Mouse (Mus musculus): ENCODE results near the gene Mmp2. TPM values are rescaled to one million over a fixed set of nuclear protein-coding genes. Genes with fewer than 3 reads are reported as not detected.

Gene Mmp2
- total RNA-seq, 2 experiments from 2014 or later = 27.3 to 39.8 TPM

DNA sequence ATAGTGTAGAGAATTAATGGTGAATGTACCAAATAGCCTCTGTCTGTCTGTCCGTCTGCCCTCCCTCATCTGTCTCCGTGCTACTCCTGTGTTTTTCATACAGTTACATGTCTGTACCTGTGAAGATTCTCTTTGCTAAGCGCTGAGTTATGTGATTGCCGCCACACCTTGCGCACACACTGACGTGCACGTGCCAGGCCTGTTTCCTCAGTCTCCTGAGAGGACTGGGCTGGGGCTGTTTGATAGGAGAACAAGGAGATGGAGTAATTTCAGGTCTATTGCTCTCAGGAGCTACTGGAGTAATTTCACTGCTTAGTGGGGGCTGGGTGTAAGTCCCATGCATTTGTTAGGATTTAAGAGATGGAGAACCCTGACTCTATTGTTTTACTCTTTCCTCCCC is 68.0 kb downstream of the Mmp2 start:
- no peak for DNase-seq

DNA sequence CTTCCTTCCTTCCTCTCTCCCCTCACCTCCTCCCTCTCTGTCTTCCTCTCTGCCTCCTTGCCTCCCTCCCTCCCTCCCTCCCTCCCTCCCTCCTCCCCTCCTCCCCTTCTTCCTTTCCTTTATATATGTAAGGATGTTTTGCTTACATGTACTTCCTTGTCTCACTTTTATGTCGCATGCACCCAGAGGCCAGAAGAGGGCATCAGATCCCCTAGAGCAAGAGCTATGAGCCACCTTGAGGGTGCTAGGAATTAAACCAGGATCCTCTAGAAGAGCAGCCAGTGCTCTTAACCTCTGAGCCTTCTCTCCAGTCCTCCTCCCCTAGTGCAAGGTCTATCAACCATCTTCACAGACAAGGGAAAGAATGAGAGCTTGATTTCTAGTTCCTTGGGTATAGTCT is 69.0 kb downstream of the Mmp2 start:
- no peak for DNase-seq

DNA sequence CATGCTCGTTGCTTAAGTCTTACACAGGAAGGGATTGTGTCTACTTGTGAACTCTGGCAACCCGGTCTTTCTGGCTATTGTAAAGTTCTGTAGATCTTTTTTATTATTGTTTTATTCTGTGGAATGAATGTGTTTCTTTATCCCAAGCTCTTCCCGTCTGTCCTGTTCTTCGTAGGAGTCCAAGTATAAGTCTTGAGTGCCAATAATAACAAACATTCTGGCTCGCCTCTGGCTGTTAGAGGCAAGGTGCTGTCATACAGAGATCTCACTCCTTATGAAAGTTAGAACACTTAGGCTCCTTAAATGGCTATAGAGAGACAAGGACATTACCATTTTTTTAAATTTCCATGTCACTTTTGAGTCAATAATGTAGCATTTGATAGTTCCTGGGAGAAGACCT is 69.5 kb downstream of the Mmp2 start:
- DNase-seq = no peak

DNA sequence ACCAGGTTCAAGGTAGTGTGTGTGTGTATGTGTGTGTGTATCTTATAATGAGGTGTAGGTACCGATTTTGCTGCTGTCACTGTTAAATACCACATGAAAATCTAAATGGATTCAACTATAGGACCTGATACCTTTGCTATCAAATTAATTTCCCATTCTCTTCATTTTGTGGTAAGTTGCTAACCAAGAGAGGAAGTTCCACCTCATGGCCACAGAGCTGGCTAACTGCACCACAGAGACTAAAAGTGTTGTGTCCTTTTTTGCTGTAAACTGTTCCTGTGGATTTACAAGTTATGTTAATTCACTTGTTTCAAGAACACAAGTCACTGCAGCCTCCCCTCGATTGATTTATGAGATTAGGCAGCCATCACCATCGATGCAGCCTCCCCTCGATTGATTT is 70.7 kb downstream of the Mmp2 start:
- no peak for DNase-seq

DNA sequence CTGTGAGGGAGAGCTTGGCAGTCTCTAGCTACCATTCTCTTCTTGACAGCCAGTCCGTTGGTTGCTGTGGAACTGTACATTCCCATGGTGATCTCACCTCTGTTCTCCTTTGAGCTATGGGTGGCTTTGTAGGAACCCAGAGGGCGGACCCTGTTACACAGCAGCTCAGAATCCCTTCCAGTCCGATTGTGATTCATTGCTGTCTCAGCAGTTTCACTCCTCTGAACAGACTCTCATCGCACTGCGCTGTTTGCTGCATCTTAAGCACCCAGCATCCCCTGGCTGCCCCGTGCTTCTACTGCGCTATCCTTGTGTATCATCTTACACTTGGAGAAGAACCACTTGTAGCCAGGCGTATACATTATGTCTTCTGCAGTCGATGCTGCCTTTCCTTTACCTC is 72.5 kb downstream of the Mmp2 start:
- no peak for DNase-seq

DNA sequence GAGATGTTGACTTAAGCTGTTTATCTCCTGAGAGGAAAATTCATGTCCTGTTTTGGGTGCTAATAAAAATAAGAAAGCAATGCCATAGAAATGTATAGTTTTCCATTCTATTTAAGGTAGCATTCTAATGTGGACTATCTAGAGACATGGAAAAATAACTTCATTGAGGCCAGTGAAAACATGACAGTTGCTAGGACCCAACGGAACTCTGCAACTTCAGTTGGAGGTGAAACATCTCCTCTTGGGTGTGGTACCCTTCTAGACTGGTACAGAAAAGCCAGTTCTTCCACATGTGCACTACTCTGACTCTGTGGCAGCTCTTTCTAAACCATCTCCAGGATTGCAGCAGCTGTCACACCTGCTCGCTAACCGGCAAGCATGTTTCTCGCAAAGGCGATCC is 74.0 kb downstream of the Mmp2 start, which contains the start of gene Capns2:
TSS of gene Capns2 (plus strand) at position 301 of the 400 bp plus-strand sequence.
- DNase-seq = no peak

DNA sequence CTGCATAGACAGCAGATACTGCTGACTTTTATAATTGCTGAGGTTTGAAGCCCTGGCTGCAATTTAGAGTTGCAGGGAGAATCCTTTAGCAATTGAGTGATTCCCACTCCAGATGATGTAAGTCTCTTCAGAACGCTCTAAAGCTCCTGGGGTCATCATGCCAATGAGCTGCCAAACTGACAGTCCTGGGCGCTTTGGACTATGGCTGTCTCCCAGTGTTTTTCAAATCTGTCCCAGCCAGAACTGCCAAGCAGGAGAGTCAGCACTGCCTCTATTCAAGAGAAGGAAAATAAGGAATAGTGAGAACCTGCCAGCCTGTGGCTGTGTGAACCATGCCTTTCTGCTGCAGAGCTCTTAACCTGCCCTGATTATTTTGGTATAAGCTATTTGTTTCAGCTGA is 75.9 kb downstream of the Mmp2 start:
- DNase-seq = no peak

Other genes with a start within 250 kb of the Mmp2 start
- gene Irx6, start 153.0 kb upstream of the Mmp2 start, total RNA-seq (2021) = not detected
- 10 to 100 TPM in 1 of 2 experiments, 1 to 10 TPM in 1; 2.7 to 24.5 TPM for gene Lpcat2, start 28.0 kb downstream of the Mmp2 start, total RNA-seq (2021)
- 1 to 10 TPM in 1 of 2 experiments, not detected in 1; 3.5 TPM for gene Capns2, start 74.1 kb downstream of the Mmp2 start, total RNA-seq (2021)
- gene Slc6a2, start 132.8 kb downstream of the Mmp2 start, total RNA-seq (2021) = 10 to 100 TPM in 1 of 2 experiments, 1 to 10 TPM in 1; 9.9 to 13.1 TPM
- gene Ces1a, start 220.9 kb downstream of the Mmp2 start, total RNA-seq (2021) = not detected

All from adrenal gland, postnatal 36 days (tissue).